Mouse (Mus musculus) testis, postnatal 10 days (tissue): ENCODE data around the gene Atp6v0a1.

Experiments
- DNase-seq: peaks from one replicate; pipeline ENCODE4 v3.0.0; 2021; ENCODE audit warnings: low spot score

Atp6v0a1 gene

GRCm38 (mm10) chr11:101062165-101062884, 53.1 kb downstream of the Atp6v0a1 start:
- DNase-seq: no peak

DNA sequence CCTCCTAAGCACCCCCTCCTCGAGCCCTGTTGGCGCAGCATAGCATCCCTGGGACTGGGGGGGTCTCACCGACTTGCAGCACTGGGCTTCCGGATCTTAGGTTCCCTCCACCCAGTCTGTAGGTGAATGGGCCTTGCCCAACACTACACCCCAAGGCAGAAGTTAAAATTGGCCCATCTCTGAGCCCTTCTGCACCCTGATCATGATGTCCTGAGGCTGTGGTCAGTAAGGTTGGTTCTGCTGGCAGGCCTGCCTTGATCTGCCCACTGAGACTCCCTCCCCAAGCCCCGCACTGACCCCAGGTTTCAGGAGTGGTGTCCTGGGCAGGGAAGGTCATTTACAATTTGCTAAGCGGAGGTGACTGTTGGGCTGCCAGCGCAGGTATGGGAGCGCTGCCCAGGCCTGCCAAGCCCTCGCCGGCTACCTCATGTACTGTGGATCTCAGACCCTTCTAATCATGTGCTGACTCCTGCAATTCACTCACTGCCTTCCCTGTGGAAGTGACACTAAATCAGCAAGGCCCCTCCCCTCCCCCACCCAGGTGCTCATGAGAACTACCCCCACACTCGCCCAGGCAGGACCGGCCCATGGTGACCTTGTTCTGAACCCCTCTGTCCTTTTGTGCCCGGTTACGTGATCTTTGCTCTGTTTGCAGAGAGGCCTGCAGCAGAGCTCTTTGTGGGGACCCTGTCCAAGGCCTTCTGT, 53.9 kb downstream of the Atp6v0a1 start:
- DNase-seq: no peak

- DNase-seq: peak; percentile 68
Measured at GRCm38 (mm10) chr11:101063676-101064327, 54.5 kb downstream of the Atp6v0a1 start.

DNA sequence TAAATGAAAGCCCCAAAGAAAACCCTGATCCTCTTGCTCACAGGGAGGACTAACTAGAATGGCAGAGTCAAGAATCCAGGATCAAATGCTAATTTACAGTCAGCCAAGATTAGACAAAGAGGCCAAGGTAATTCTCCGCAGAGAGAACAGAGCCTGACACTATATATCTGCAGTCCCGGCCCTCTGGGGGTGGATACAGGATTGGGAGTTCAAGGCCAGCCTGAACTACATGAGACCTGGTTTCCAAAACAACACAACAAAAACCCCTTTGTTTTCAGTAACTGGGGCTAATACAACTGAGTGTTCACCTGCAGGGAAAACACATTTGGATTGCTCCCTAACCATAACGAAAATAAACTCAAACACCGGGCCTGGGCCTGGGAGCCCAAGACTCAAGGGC, 55.2 kb downstream of the Atp6v0a1 start:
- no peak for DNase-seq

- DNase-seq: no peak
Measured at GRCm38 (mm10) chr11:101065002-101065401, 55.8 kb downstream of the Atp6v0a1 start.

- DNase-seq: peak; percentile 91
Measured at GRCm38 (mm10) chr11:101066549-101067412, 57.5 kb downstream of the Atp6v0a1 start.

DNA sequence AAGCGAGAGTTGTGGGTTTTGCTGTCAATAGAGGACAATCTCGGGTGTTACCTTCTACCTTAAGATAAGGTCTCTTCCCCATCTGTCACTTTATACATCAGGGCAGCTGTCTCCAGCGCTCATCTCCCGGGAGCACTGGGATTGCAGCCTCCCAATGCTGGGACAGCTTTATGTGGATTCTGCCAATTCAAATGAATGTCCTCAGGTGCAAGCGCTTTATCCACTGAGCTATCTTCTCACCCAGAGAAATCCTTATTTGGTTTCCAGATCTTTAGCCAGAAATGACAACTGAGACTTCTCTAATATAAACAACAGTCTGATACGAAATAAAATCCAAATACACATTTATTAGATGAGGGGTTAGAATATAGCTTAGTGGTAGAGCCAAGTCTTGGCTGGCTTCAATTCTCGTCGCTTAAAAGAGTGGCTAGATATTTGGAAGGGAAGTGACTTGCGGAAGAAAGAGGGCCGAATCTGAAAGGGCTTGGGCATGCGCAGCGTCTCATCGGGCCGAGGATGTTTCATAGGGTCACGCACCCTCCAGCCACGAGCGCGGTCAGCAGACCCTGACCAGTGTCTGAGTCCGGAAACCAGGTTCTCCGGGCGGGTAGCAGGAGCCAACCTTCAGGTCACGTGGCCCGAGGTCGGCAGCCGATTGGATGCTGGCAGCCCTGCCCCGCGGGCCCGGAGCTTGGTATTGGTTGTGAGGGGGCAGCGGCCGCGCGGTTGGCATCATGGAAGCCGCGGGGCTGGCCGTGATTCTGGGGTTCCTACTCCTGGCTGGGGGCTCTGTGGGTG, 60.3 kb downstream of the Atp6v0a1 start, which contains the start of gene Naglu:
TSS of gene Naglu (plus strand) at position 622 of the 798 bp plus-strand sequence.
- DNase-seq: peak; percentile 96

- DNase-seq: no peak
Measured at GRCm38 (mm10) chr11:101070189-101070527, 60.9 kb downstream of the Atp6v0a1 start.

GRCm38 (mm10) chr11:101070987-101071386, 61.7 kb downstream of the Atp6v0a1 start:
- DNase-seq: no peak

GRCm38 (mm10) chr11:101071810-101072428, 62.7 kb downstream of the Atp6v0a1 start:
- no peak for DNase-seq

DNA sequence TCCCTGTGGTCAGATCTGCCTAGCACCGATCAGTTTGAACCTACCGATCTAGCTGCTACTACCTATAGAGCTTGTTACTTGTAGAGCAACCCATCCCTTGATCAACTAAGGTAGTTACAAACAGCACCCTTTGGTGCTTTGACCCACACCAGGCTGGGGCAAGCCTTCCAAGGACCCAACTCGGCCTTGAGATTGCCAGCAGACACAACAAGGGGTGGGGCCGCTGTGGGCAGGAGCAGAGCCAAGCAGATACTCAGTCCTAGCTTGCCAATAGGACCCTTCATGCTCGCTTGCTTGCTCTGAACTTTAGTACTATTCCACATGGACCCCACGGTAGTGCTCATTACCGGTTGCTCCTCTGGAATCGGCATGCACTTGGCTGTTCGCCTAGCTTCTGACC, 68.9 kb downstream of the Atp6v0a1 start, which contains the start of gene Hsd17b1:
TSS of gene Hsd17b1 (plus strand) at position 291 of the 400 bp plus-strand sequence.
- no peak for DNase-seq

DNA sequence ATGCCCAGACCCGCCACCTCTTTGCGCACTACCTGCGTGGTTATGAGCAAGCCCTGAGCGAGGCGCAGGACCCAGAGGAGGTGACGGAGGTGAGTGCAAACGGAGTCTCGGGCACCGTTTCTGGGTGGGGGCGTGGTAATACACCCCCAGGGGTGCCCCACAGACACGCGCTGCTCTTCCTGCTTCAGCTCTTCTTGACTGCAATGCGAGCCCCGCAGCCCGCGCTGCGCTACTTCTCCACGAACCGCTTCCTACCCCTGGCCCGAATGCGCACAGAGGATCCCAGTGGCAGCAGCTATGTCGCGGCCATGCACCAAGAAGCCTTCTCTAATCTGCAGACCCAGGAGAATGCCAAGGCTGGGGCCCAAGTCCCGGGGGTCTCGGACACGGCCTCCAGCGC, 70.5 kb downstream of the Atp6v0a1 start:
- no peak for DNase-seq

GRCm38 (mm10) chr11:101080421-101080820, 71.2 kb downstream of the Atp6v0a1 start:
- DNase-seq: no peak

GRCm38 (mm10) chr11:101081659-101082058, 72.4 kb downstream of the Atp6v0a1 start:
- DNase-seq: no peak

- DNase-seq: peak; percentile 86
Measured at GRCm38 (mm10) chr11:101082208-101083082, 73.2 kb downstream of the Atp6v0a1 start, which contains the start of gene Coasy. TSS of gene Coasy (plus strand) at chr11:101082565.

- DNase-seq: no peak
Measured at GRCm38 (mm10) chr11:101083083-101083697, 73.9 kb downstream of the Atp6v0a1 start.

- DNase-seq: no peak
Measured at GRCm38 (mm10) chr11:101084246-101084645, 75.0 kb downstream of the Atp6v0a1 start.

DNA sequence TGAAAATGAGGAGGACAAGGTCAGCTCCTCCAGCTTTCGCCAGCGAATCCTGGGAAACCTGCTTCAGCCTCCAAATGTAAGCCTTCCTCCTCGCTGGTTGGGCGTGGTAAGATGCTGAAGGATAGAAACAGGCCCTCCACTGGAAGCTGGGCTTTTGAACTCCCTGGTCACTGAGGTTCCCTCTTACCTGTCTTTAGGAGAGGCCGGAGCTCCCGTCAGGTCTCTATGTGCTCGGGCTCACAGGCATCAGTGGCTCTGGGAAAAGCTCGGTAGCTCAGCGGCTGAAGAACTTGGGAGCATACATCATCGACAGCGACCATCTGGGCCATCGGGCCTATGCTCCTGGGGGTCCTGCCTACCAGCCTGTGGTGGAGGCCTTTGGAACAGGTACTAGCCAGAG, 75.6 kb downstream of the Atp6v0a1 start:
- DNase-seq: no peak
